Mouse (Mus musculus) heart, adult 18-20 months (tissue): ENCODE results near the gene Serpina5. TPM values are rescaled to one million over a fixed set of nuclear protein-coding genes. Genes with fewer than 3 reads are reported as not detected.
A peak's percentile ranks its signal among the peaks of the same experiment; 100 is the strongest.
"Not testable (repeated sequence)": the region's sequence is repeated elsewhere in the genome, so short reads cannot be mapped to it uniquely, and the experiment has no call there.

Experiments
- DNase-seq, 2 experiments: peaks; one replicate each; pipeline ENCODE4 v3.0.0; 2021 to 2022; ENCODE audit warnings: mixed read lengths in 1 of 2
- long read RNA-seq, 2 experiments: library from polyadenylated mRNA; stranded (forward); transcript quantifications; one replicate each; pipeline ENCODE4 v2.0.0; 2021
- total RNA-seq, 2 experiments: library from RNA; stranded (reverse); gene quantifications; 2 replicates each; pipeline ENCODE4 v1.2.3; 2021

The Serpina5 gene
- not detected for total RNA-seq
- long read RNA-seq, experiment 1: 0 reads
- long read RNA-seq, experiment 2: 0 reads

DNA sequence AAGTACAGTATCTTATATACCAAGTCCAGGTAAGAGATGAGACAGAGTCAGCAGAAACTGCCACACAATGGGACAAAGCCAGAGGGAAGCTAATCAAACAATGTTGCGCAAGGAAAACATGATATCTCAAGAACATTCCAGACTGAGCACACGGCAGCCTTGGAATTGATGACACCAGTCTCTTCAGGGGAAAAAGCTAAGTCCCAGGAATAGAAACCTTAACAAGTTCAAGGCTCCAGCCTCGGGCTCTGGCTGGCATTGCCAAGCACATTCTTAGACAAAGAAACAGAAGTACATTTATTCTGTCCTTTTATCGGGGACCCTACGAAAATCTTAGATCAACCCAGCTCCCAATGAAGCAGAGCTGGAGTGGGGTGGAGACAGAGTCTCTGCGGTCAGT, at the start of gene Serpina5:
Serpina5 (plus strand) TSS at position 346 of the 400 bp plus-strand sequence.
- DNase-seq: no peak

DNA sequence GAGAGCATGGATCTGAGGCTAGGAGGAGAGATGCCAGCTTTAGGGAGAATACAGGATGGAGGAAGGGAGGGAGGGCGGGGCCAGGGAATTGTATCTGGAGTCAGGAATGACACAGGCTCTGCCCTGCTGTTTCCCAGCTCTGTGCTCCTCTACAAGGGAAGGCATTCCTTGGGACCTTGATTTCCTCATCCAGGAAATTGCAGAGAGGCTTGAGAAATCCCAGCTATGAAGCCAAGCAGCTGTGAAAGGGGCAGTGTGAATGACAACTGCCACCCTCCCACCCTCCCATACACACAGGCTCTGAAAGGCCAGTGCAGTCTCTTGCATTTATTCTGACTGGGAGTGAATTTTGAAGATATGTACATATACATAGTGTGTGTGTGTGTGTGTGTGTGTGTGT, 46.9 kb upstream of the Serpina5 start:
- no peak for DNase-seq

DNA sequence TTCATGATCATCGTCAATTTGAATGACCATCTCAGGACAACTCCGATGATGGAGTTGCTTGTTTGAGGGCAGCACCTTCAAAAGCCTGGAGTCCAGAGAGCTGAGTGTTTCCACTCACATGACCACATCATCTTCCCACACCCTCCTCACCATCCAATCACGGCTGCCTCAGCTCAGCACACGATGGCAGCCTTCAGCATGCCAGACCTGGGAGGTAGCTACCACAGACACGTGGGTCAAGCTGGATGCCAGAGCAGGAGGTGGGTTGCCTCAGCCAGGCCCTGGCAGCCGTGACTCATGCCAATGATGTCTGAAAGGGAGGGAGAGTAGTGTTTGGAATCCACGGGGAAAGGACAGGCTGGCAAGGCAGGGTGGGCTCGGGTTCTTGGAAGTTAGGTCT, 45.2 kb upstream of the Serpina5 start:
- DNase-seq: peak in 1 of 2 experiments; percentile 36

DNA sequence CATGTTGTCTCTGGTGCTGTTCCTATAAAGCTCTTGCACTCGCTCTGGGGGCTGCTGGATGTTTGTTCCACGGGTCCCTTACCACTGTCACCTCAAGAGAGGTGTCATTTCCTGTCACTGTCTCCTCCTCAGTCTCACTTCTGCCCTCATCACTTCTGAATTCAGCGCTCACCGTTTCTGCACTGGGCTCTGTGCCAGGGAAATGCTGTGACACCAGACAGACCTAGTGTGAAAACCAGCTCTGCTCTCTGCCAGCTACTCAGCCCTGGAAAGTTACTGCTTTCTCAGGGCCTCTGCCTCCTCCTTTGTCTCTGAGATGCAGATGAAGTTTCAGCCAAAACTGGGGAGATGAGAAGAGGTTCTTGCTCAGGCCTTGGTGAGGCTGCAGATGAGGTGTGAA, 43.9 kb upstream of the Serpina5 start:
- peak; percentile 30 to 35 for DNase-seq

DNA sequence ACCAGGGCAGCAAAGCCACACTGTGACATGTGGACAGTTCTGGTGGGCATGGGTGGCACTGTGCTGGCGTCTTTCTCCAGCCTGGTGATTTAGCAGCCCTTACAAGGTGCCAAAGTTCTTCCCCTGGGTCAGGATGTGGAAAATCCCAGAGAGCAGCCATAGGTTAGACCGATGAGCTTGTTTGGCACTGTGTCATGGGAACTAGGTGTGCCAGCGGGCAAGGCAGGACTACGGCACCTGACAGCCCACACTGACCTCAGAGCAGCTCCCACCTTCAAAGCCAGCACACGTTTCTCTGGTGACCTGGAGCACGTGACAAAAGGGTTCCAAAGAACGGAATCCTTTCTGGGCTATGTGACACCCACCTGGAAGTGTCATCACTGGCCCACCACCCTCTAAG, 43.4 kb upstream of the Serpina5 start:
- no peak for DNase-seq

DNA sequence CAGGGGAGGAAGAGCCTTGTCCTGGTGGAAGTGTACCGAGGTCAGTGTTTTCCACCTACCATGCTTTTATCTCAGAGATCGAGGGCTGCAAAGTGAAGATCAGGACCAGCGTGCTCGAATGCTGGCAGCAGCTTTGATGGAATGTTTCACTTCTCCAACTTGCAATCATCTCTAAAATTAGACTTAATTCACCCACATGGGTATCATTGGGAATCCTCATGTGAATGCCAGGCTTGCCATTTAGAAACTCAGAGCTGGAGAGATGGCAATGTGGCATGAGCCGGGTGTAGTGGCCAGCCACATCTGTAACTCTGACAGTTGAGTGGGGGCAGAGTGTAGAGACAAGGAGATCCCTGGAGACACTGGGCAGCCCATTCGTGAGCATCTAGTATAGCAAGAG, 40.8 kb upstream of the Serpina5 start:
- DNase-seq: no peak

DNA sequence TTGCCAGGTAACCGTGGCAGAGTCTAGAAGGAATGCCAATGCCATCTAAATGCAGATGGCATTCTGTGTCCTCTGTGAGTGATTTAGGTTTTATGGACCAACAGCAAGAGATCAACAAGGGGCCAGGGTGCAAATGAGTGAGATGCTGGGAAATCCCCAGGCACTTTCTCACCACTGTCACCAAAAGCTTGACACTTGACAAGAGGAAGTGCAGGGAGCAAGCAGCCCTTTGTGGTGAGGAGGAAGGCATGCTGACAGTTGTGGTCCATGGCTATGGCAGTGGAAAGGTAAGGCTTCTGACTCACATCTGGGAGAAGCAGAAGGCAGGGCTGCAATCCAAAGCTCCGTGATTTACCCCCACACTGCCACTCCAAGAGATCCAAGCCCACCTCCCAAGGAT, 39.1 kb upstream of the Serpina5 start:
- no peak for DNase-seq

DNA sequence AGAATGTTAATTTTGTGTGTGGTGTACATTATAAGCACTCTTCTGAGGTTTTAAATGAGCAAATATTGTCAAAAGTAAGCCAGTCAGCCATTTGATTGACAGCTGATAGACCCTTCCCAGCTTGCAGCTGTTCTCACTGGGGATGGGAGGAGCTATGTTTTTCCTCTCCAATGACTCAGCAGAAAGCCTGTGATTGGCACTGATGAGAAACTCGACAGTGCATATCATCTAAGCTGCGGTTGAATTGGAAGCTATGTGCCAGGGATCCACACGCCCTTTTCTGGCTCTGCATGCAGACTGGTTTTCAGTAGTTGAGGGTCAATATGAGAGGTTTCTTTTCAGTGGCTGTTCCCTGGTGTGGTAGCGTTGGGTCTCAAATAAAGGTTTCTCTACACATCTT, 36.4 kb upstream of the Serpina5 start:
- DNase-seq: peak in 1 of 2 experiments; percentile 18

DNA sequence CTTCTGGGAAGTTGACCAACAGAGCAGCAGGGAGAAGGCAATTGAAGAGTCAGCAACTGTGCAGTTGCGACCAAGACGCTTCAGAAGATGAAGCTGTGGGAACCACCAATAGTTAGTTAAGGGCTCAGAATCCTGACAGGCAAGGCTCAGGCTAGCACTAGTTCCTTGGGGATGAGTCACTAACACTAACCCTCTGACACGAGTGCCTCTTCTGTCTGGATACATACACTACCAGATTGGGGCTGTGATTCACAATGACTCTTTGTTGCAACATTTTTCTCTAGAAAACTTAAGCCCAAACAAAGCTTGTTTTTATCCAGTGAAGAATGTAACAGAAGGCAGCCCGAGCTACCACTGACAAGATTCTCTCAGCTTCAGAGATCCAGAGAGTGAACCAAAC, 35.9 kb upstream of the Serpina5 start:
- DNase-seq: peak in 1 of 2 experiments; percentile 19

DNA sequence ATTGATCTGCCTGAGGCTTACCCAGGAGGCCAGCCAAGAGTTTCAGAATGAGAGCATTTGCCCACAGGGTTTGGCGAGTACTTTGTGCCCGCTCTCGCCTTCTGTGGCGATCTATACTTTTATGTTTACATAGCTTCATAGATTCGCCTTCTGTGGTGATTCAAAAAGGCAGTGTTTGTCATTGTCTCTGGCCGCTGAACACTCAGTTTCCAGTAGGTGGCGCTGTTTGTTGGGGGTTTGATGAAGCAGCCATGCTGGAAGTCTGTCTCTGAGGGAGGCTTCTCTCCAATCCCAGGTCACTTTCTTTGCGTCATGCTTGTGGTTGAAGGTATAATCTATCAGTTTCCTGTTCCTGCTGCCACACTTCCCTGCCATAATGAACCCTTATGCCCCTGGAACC, 34.7 kb upstream of the Serpina5 start:
- DNase-seq: peak; percentile 55 to 80

DNA sequence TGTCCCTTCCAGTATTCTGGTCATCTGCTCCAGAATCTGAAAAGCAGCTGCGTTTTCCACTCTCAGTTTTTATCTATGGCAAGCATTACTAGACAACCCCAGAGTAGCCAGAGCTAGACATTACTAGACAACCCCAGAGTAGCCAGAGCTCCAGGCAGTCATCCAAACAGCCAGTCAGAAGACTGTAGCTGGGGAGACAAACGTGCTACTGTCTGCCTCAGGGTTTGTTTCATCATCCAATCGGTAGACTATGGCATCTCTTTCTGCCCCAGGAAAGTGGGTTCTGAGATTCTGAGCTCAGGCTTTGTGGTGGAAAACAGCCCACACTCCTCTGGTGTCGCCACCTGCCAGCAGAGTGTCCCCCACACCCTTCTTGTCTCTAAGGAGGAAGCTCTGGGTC, 33.4 kb upstream of the Serpina5 start:
- peak; percentile 76 to 84 for DNase-seq

DNA sequence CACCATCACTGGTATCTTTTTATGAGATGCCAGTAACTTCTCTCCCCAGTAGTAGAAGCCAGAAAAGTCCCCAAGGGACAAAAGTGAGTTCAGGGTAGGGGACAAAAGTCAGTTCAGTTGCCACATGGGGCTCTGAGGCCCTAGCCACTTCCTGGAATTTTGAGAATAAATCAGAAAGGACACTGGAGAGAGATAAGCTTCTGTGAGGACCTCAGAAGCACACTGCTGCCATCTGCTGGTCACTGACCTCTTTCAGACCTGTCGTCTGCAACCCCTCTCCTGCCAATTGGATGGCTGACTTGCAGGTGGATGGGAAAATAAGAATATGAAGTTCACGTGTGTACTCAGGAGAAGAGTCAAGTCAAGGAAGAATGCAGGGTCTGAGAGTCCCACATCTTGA, 31.3 kb upstream of the Serpina5 start:
- DNase-seq: peak; percentile 62 to 87

DNA sequence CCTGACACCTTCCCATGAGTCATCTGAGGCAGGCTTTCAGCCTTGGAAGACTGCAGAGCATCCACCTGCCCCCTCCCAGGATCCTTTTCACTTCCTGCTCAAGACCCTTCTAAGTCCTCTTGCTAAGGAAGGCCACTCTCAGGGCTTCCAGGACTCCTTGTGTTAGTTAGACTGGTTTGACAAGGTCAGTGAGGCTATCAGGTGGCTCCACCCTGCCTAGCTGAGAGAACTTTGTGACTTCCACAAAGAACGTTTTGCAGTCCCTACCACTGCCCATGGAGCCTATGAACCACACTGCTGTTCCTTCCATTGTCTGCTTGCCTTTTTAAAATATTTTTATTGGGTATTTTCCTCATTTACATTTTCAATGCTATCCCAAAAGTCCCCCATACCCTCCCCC, 29.2 kb upstream of the Serpina5 start:
- DNase-seq: no peak

DNA sequence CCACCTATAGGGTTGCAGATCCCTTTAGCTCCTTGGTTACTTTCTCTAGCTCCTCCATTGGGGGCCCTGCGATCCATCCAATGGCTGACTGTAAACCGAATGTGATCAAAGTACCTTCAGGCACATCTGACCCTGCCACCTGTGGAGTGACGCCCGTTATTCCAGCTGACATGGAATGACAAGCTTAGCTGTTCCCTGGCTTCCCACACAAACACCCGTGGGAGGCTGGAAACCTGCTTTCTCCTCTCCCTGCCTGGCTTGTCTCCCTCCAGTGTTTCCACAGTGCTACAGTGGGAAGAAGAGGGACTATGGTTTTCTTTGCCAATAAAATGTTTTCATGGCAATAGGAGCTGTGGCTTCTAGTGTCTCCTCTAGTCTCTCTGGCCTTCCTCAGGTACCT, 28.6 kb upstream of the Serpina5 start:
- DNase-seq: no peak

DNA sequence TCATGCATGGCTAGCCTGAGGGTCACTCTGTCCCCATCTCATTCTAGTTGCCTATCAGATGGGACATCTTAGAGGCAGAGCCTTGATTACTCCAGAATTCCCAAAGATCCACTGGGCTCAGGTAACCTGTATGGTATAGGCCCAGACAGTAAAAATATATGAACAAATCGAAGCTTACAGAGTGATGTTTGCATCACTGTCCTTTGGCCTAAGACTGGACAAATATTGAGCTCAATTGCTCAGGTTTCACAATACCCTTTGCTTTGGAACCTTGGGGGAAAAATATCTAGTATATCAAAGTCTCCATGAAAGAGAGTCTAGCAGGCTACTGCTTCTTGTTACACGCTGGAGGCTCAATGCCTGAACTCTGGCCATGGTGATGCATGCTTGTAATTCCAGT, 10.8 kb upstream of the Serpina5 start:
- no peak for DNase-seq

DNA sequence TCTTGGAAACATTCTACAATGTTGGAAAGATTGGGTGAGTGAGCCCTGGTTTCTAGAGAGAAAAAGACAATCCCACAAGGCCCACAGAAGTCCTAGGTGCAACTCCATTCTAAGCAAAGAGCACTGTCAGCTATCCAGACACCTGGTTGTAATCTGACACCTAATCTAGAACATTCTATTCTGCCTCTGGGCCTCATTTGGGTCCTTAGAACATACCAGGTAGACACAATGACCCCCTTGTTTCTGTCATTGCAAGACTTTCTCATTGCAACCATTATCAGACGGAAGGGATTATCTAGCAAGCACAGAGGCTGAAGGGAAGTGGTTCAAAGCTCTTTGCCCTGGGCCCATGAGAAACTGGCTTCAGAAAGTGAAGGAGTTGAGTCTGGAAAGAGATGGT, 9.6 kb upstream of the Serpina5 start:
- DNase-seq: no peak

DNA sequence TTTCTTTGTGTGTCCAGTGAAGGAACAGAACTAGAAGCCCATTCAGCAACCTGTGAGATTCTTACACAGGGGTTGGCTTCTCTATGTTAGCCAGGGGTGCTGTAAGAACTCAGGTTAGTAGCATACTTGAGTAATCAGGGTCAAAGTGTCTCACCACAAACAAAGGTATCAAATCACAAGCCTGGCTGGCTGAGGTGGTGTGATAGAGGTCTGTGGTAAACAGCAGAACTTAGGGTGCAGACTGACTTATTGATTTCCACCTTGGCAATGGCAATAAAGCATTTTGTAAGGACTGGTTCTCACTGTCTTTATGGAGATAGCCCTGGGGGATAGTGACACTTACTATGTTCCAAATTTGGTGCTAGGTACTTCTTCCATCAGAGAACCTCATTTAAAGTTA, 4.9 kb downstream of the Serpina5 start:
- no peak for DNase-seq

DNA sequence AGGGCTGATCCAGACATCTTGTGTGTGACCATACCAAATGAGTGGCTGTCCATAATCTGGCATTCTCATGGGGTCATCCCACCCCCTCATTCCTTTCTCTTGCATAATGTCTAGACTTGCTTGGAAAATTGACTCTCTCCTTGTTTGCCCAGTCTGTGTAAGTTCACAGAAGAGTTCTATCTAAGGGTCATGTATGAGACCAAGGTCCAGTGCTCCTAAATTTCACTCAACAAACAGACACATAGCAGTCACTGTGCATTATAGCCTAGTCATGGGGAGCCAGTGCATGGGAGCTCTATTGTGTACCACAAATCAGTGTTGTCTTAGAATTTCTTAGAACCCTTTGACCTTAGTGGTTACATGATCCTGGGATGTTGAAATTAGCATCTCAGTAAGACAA, 6.0 kb downstream of the Serpina5 start:
- no peak for DNase-seq

DNA sequence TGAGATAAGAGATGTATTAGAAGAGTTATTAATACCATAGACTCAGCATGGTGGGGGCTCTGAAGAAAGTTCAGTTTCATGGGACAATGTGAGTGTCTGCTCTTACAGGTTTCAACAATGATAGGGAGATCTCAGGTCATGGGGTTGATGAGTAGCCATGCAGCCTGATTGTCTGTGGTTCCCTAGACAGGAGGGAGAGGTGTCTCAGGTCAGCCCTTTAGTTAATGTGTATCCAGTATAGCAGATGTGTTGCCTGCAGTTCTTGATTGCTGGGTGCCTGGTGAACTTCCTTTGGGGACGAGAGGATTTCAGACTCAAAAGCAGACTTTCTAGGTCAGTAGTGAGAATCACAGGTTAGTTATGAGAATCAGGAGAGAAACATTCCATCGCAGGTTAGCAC, 7.6 kb downstream of the Serpina5 start:
- DNase-seq: no peak

DNA sequence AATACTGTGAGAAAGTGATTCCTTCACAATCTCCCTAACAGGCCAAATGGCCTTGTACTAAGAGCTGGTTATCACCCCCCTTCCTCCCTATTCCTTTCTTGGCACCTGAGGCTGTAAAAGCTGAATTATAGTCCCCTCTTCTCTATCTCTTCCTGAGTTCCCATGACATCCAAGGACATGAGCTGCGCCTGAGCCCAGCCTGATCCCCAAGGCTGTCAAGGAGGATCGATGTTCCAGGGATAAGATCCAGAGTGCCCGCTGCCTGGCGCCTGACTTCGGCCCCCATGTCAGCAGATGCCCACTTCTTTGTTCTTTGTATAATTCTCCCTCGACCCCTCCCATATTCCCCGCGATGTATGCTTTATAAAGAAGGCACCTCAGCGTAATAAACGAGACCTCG, 11.4 kb downstream of the Serpina5 start, which contains the start of gene Serpina3a:
Serpina3a (plus strand) TSS at position 392 of the 400 bp plus-strand sequence.
- DNase-seq: not testable (repeated sequence)

DNA sequence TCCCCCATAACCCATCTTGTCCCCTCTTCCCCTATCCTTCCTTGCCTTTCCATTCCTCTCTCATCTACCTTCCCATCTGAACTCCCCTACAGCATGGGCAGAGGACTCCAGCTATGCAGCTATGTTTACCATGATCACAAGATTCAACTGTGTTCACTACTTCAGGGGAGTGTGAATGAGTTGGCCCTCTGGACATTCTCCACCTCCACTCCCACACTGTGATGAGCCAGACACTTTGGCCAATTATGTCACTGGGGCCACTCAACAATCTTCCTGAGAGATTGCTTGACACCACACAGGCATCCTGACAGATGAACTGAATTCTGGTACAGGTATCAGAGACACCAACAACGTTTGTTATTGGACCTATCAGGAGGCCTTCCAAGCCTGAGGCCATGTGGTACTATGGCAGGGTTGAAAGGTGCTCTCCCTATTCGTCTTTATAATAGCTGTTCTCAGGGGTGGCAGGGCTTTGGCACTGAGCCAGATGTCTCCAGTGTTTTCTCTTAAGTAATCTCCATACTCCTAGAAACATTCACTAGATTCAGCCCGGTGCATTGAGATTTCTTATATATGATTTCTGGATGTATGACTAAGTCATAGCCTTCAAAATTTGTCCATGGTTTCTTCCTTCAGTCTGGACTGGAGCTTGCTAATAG, 14.1 kb downstream of the Serpina5 start:
- no peak for DNase-seq

DNA sequence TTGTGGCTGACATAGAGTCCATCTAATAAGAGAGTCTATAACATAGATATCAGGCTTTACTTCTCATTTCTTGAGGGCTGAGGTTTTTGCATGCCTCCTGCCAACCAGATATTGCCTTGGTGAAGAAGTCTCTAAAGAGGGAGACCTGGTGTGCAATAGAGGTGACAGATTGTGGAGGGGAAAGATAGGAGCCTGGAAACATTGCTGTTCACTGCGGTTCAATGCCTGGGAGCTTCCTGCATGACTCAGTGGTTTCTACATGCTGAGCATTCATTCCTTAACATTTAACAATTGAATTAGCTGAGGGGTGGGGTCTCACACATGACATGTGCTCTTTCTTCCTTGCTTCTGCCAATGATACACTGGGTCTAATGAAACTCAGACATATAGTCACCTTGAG, 22.2 kb downstream of the Serpina5 start:
- no peak for DNase-seq

DNA sequence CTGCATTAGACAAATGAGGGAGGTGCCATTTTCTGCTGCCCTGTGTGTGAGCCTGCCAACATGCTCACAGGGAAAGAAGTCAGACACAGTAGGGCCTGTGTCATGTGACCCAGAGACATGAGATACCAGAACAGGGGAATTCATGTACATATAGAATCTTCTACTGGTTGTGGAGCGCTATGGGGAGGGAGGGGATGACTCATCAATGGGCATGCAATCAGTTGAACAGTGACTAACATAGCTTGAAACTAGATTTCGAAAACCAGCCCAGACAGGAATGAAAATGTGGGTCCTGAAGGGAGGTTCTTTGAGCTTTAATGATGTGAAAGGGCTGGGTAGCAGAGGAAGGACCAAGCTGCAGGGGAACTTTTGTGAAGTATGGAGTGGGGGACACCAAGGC, 23.1 kb downstream of the Serpina5 start:
- no peak for DNase-seq

DNA sequence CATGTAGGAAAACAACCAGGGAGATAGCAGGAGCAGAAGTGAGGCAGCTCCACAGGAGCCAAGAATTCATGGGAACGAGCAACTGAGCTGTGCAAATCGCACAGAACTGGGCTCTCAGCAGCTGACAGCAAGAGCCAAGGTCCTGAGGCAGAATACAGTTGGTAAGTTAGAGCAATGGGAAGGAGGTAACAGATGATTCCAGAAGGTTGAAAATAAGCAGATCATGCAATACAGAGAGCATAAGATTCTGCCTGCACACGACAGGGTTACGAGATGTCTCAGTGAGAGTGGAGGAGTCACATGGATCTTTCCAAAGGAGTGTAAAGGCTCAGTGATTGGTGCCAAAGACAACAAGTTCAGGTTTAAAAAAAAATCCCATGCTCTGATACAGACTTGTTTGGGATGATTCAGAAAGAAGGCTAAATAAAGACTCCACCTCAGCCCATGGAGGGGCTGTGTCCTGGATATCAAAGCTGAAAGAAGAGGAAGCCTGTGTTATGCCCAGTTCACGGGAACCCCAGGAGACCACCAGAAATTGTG, 24.2 kb downstream of the Serpina5 start:
- peak in 1 of 2 experiments; percentile 12 for DNase-seq
